Mouse (Mus musculus): ENCODE measurements around the gene Adgre4. TPM values are rescaled to one million over a fixed set of nuclear protein-coding genes. Genes with fewer than 3 reads are reported as not detected.

Gene Adgre4
- polyA plus RNA-seq (2012; rRNA removed), result 0.14 and 0.15 TPM in 2 replicates

GRCm38 (mm10) chr17:55749786-55750185 is at the start of gene Adgre4:
Gene Adgre4, plus strand, starts transcription at chr17:55749984.

GRCm38 (mm10) chr17:55711984-55712811 is 37.6 kb upstream of the Adgre4 start, which contains the start of gene Pot1b:
Gene Pot1b, minus strand, starts transcription at chr17:55712628.

GRCm38 (mm10) chr17:55878636-55879369 is 129.0 kb downstream of the Adgre4 start, which contains the start of gene Zfp119a:
Gene Zfp119a, minus strand, starts transcription at chr17:55878930.

Other genes with a start within 250 kb of the Adgre4 start
- gene Vmn2r118, start 124.8 kb upstream of the Adgre4 start, polyA plus RNA-seq (2012; rRNA removed), result not detected in 2 replicates
- gene Pot1b, start 37.4 kb upstream of the Adgre4 start, polyA plus RNA-seq (2012; rRNA removed), result 0.16 and 0.18 TPM in 2 replicates
- gene Zfp119a, start 128.9 kb downstream of the Adgre4 start, polyA plus RNA-seq (2012; rRNA removed), result not detected in 2 replicates
- 0.03 and 0.10 TPM in 2 replicates for gene Zfp959, start 142.1 kb downstream of the Adgre4 start, polyA plus RNA-seq (2012; rRNA removed)
- gene Zfp119b, start 199.5 kb downstream of the Adgre4 start, polyA plus RNA-seq (2012; rRNA removed), result not detected in 2 replicates
- gene Ebi3, start 202.7 kb downstream of the Adgre4 start, polyA plus RNA-seq (2012; rRNA removed), result 1.7 and 3.1 TPM in 2 replicates
- 2.5 and 2.8 TPM in 2 replicates for gene Yju2, start 209.1 kb downstream of the Adgre4 start, polyA plus RNA-seq (2012; rRNA removed)
- gene Shd, start 220.5 kb downstream of the Adgre4 start, polyA plus RNA-seq (2012; rRNA removed), result 1.0 and 2.0 TPM in 2 replicates
- gene Fsd1, start 236.5 kb downstream of the Adgre4 start, polyA plus RNA-seq (2012; rRNA removed), result 0.23 and 0.35 TPM in 2 replicates